Mouse (Mus musculus) midbrain, embryonic 14.5 days (tissue): Measurements from ENCODE around the gene Cyba. TPM values are rescaled to one million over a fixed set of nuclear protein-coding genes. Genes with fewer than 3 reads are reported as not detected.

Experiments
- ATAC-seq: fragments of 200-750 bp; cut with Nextera tagmentation; 2 replicates; pipeline ENCODE4 v1.8.0; 2017; ENCODE audit warnings: moderate number of reproducible peaks, moderate library complexity; ENCODE audit not compliant: low FRiP score, low TSS enrichment
- DNase-seq: peaks from one replicate; pipeline ENCODE4 v3.0.0-alpha.2; 2015
- H3K27ac ChIP-seq: fragments of 300-500 bp; sonication (generic); replicated peaks from 2 replicates; pipeline ENCODE4 v1.5.1; 2014; ENCODE audit warnings: mild to moderate bottlenecking, low read depth, low read length, moderate library complexity
- H3K27me3 ChIP-seq: fragments of 300-500 bp; sonication (generic); 2 replicates; pipeline ENCODE4 v1.6.1; 2014; ENCODE audit warnings: low read length, control low read depth, mixed read lengths; ENCODE audit not compliant: control insufficient read depth, insufficient read depth
- H3K36me3 ChIP-seq: fragments of 300-500 bp; sonication (generic); 2 replicates; pipeline ENCODE4 v1.6.1; 2014; ENCODE audit warnings: low read length, control low read depth; ENCODE audit not compliant: control insufficient read depth, insufficient read depth
- H3K4me1 ChIP-seq: fragments of 300-500 bp; sonication (generic); 2 replicates; pipeline ENCODE4 v1.6.1; 2014; ENCODE audit warnings: mild to moderate bottlenecking, antibody characterized with exemption, low read length, control low read depth; ENCODE audit not compliant: control insufficient read depth, insufficient read depth
- H3K4me2 ChIP-seq: fragments of 300-500 bp; sonication (generic); 2 replicates; pipeline ENCODE4 v1.6.1; 2014; ENCODE audit warnings: mild to moderate bottlenecking, low read length, moderate library complexity
- H3K4me3 ChIP-seq: fragments of 300-500 bp; sonication (generic); replicated peaks from 2 replicates; pipeline ENCODE4 v1.5.1; 2014; ENCODE audit warnings: low read depth, low read length
- H3K9ac ChIP-seq: fragments of 300-500 bp; sonication (generic); replicated peaks from 2 replicates; pipeline ENCODE4 v1.6.1; 2014; ENCODE audit warnings: mild to moderate bottlenecking, low read length, moderate library complexity
- H3K9me3 ChIP-seq: fragments of 300-500 bp; sonication (generic); 2 replicates; pipeline ENCODE4 v1.6.1; 2016; ENCODE audit warnings: low read length, control low read depth, mixed read lengths; ENCODE audit not compliant: control insufficient read depth
- WGBS: fragments of 180-500 bp; shearing (Covaris S2); extraction: QIAGEN DNeasy Blood & Tissue Kit; methylation state at CpG from one replicate; pipeline ENCODE4 v1.1.7; 2014; 5-methylcytosine and 5-hydroxymethylcytosine counted together
- polyA plus RNA-seq: library from polyadenylated mRNA; unstranded; fragments of >200 nt; fragmentation: Nextera tagmentation; extraction: Ambion mirVana; gene quantifications from 2 replicates; pipeline ENCODE4 v1.2.1, GENCODE M21; 2014

The Cyba gene
- polyA plus RNA-seq, result 20.2 and 36.2 TPM in 2 replicates

- Histone ChIP-seq H3K9ac (peak within 1 kb of the TSS; percentile 42; the same call in 1 of the 2 replicates), H3K27me3 (no peaks in the 10 kb centered on the region), H3K4me1 (peaks cover 10% of the 10 kb centered on the region), H3K4me2 (peak within 1 kb of the TSS; percentile 56), H3K4me3 (peak within 1 kb of the TSS; percentile 27), H3K36me3 (peaks cover 41% of the 10 kb centered on the region), H3K27ac (no peak within 1 kb of the TSS), H3K9me3 (no peaks in the 10 kb centered on the region)
- WGBS, result 6% methylated on average over 43 of the region's 45 CpGs
- DNase-seq, result peak; percentile 45
- ATAC-seq, result peak; percentile 63; the same call in 1 of the 2 replicates
Measured at GRCm38 (mm10) chr8:122432443-122433268, at the start of gene Cyba. Gene Cyba, minus strand, starts transcription at chr8:122432930.

GRCm38 (mm10) chr8:122482448-122482847 is 49.7 kb upstream of the Cyba start:
- DNase-seq (no peak), ATAC-seq (0 out of 2 replicates have a peak, but pooled peaks have one; percentile 17)
- no peaks in the 10 kb centered on the region for H3K4me1 ChIP-seq
- H3K36me3 ChIP-seq, result peaks cover 65% of the 10 kb centered on the region
- no peaks in the 10 kb centered on the region for H3K27me3 ChIP-seq
- no peak overlapping the region for H3K27ac ChIP-seq
- no peak overlapping the region for H3K4me2 ChIP-seq
- no peaks in the 10 kb centered on the region for H3K9me3 ChIP-seq
- H3K4me3 ChIP-seq, result no peak overlapping the region
- no peak overlapping the region for H3K9ac ChIP-seq
- WGBS, result 97% methylated on average over 8 of the region's 8 CpGs

GRCm38 (mm10) chr8:122475580-122476320 is 43.0 kb upstream of the Cyba start, which contains the start of the genes Rnf166 and Ctu2:
Gene Rnf166, minus strand, starts transcription at chr8:122476064.
Gene Ctu2, plus strand, starts transcription at chr8:122476143.
- H3K9ac ChIP-seq, result peak within 1 kb of the TSS; percentile 89
- WGBS, result under 1% methylated on average over 92 of the region's 103 CpGs
- DNase-seq, result peak; percentile 97
- ATAC-seq, result peak; percentile 93
- H3K4me3 ChIP-seq, result peak within 1 kb of the TSS; percentile 99
- peak within 1 kb of the TSS; percentile 95 for H3K4me2 ChIP-seq
- H3K27me3 ChIP-seq, result no peaks in the 10 kb centered on the region
- H3K9me3 ChIP-seq, result no peaks in the 10 kb centered on the region
- peaks cover 50% of the 10 kb centered on the region for H3K36me3 ChIP-seq
- H3K27ac ChIP-seq, result peak within 1 kb of the TSS; percentile 88
- H3K4me1 ChIP-seq, result peaks cover 16% of the 10 kb centered on the region

- Histone ChIP-seq H3K27me3 (no peaks in the 10 kb centered on the region), H3K4me1 (peaks cover 16% of the 10 kb centered on the region), H3K27ac (no peak overlapping the region), H3K4me2 (peak overlapping the region; percentile 95), H3K9ac (peak overlapping the region; percentile 89), H3K9me3 (no peaks in the 10 kb centered on the region), H3K4me3 (peak overlapping the region; percentile 99), H3K36me3 (peaks cover 48% of the 10 kb centered on the region)
- peak; percentile 25 for DNase-seq
- 18% methylated on average over 16 of the region's 16 CpGs for WGBS
- 0 out of 2 replicates have a peak, but pooled peaks have one; percentile 6 for ATAC-seq
Measured at GRCm38 (mm10) chr8:122474951-122475560, 42.3 kb upstream of the Cyba start.

- Histone ChIP-seq H3K4me2 (no peak overlapping the region), H3K9ac (no peak overlapping the region), H3K4me1 (peaks cover 16% of the 10 kb centered on the region), H3K36me3 (peaks cover 45% of the 10 kb centered on the region), H3K27ac (no peak overlapping the region), H3K9me3 (no peaks in the 10 kb centered on the region), H3K27me3 (no peaks in the 10 kb centered on the region), H3K4me3 (no peak overlapping the region)
- DNase-seq (no peak), ATAC-seq (no peak)
- WGBS, result 93% methylated on average over 8 of the region's 8 CpGs
Measured at GRCm38 (mm10) chr8:122473911-122474421, 41.2 kb upstream of the Cyba start.

- Histone ChIP-seq H3K4me3 (no peak overlapping the region), H3K4me2 (no peak overlapping the region), H3K4me1 (peaks cover 10% of the 10 kb centered on the region), H3K27ac (no peak overlapping the region), H3K9ac (no peak overlapping the region), H3K27me3 (no peaks in the 10 kb centered on the region), H3K9me3 (no peaks in the 10 kb centered on the region), H3K36me3 (peaks cover 61% of the 10 kb centered on the region)
- DNase-seq (no peak), ATAC-seq (no peak)
- WGBS, result 81% methylated on average over 5 of the region's 5 CpGs
Measured at GRCm38 (mm10) chr8:122470691-122471090, 38.0 kb upstream of the Cyba start.

- WGBS, result 89% methylated on average over 10 of the region's 10 CpGs
Measured at GRCm38 (mm10) chr8:122469965-122470364, 37.2 kb upstream of the Cyba start.

GRCm38 (mm10) chr8:122469407-122469806 is 36.7 kb upstream of the Cyba start:
- H3K9me3 ChIP-seq, result no peaks in the 10 kb centered on the region
- H3K4me2 ChIP-seq, result no peak overlapping the region
- H3K27ac ChIP-seq, result no peak overlapping the region
- H3K4me1 ChIP-seq, result 0 out of 2 replicates have a peak, but pooled peaks cover 3% of the 10 kb centered on the region
- DNase-seq (no peak), ATAC-seq (no peak)
- WGBS, result 87% methylated on average over 6 of the region's 6 CpGs
- H3K9ac ChIP-seq, result no peak overlapping the region; the same call in 1 of the 2 replicates
- H3K4me3 ChIP-seq, result no peak overlapping the region
- H3K27me3 ChIP-seq, result no peaks in the 10 kb centered on the region
- peaks cover 61% of the 10 kb centered on the region for H3K36me3 ChIP-seq

More at GRCm38 (mm10) chr8:122469965-122470364, 37.2 kb upstream of the Cyba start:
- Histone ChIP-seq H3K4me3 (no peak overlapping the region), H3K27ac (no peak overlapping the region), H3K36me3 (peaks cover 61% of the 10 kb centered on the region), H3K9ac (no peak overlapping the region; the same call in 1 of the 2 replicates), H3K9me3 (no peaks in the 10 kb centered on the region), H3K4me1 (peaks cover 8% of the 10 kb centered on the region), H3K27me3 (no peaks in the 10 kb centered on the region), H3K4me2 (no peak overlapping the region)
- ATAC-seq, result no peak
- DNase-seq, result no peak
